In genomic region chr15:97838395-97838794, GRCm38 (mm10) we compare ENCODE assay signal across 11 mouse cellular contexts. TPM values are rescaled to one million over a fixed set of nuclear protein-coding genes. Genes with fewer than 3 reads are reported as not detected.
DNase-seq lines count a peak whose midpoint lies in the region; ATAC-seq and TF ChIP-seq lines count a peak whose summit lies in the region.
"Had no signal": no experiment of that assay in that cellular context is flagged by ENCODE, and none has a peak within 500 bp of the region (broad histone marks: within the 10 kb centered on the region; RNA-seq: fewer than 3 reads in every experiment).

No protein-coding gene starts in this region.

- H3K9ac ChIP-seq in intestine, embryonic 16.5 days (ENCODE audit: low read depth, low read length): no peak overlapping the region

- H3K4me3 ChIP-seq in kidney, adult 2 months (ENCODE audit: insufficient read depth, low read depth, low read length): no peak overlapping the region
- no peak overlapping the region for H3K4me3 ChIP-seq in intestine, embryonic 16.5 days (ENCODE audit: low read length)

- no peak for ATAC-seq in intestine, embryonic 16.5 days

- H3K27ac ChIP-seq in kidney, adult 2 months (ENCODE audit: insufficient read depth, low read depth, low read length): peak overlapping the region; percentile 80
- no peak overlapping the region for H3K27ac ChIP-seq in intestine, embryonic 16.5 days (ENCODE audit: low read length)
- H3K27ac ChIP-seq: macrophage had no signal

- peak; percentile 66 to 71 for DNase-seq in cerebellum, postnatal 14 days
- DNase-seq in cerebellum, adult 18-20 months: no peak
- peak; percentile 49 for DNase-seq in kidney, adult 2 months
- DNase-seq in kidney, postnatal 14 days: no peak
- peak; percentile 53 for DNase-seq in urinary bladder, postnatal 14 days (ENCODE audit: low spot score)
- DNase-seq in urinary bladder, adult 2 months (ENCODE audit: low spot score): no peak
- DNase-seq in testis, postnatal 14 days (ENCODE audit: low spot score): peak; percentile 41
- DNase-seq: adrenal gland, adult 8-10 months had no signal

- H3K36me3 ChIP-seq in kidney, adult 2 months (ENCODE audit: control insufficient read depth, insufficient read depth, low read length): no peaks in the 10 kb centered on the region
- H3K36me3 ChIP-seq in intestine, embryonic 16.5 days (ENCODE audit: control insufficient read depth, insufficient read depth, low read length): no peaks in the 10 kb centered on the region

- H3K4me1 ChIP-seq in kidney, adult 2 months (ENCODE audit: control insufficient read depth, insufficient read depth, low read length): peaks cover 37% of the 10 kb centered on the region
- H3K4me1 ChIP-seq in intestine, embryonic 16.5 days (ENCODE audit: control insufficient read depth, insufficient read depth, low read length): peaks cover 40% of the 10 kb centered on the region

- H3K27me3 ChIP-seq in kidney, adult 2 months (replicated peaks; ENCODE audit: control insufficient read depth, insufficient read depth, low read length): no peaks in the 10 kb centered on the region
- no peaks in the 10 kb centered on the region for H3K27me3 ChIP-seq in intestine, embryonic 16.5 days (replicated peaks; ENCODE audit: control insufficient read depth, insufficient read depth, low read length)

- H3K9me3 ChIP-seq in intestine, embryonic 16.5 days (ENCODE audit: control insufficient read depth, low read length): no peaks in the 10 kb centered on the region
- H3K9me3 ChIP-seq: G1E had no signal

- no peak overlapping the region for H3K4me2 ChIP-seq in intestine, embryonic 16.5 days (ENCODE audit: low read depth, low read length)

- 53% methylated on average over 4 of the region's 4 CpGs for WGBS in kidney, adult 2 months
- WGBS in intestine, embryonic 16.5 days: 83% methylated on average over 4 of the region's 4 CpGs

- TF ChIP-seq POLR2A in kidney, adult 2 months (IDR thresholded peaks at IDR 0.05; ENCODE audit: low read depth, low read length): no peak

- no peak for TF ChIP-seq CTCF in kidney, adult 2 months (conservative IDR thresholded peaks at IDR 0.05; ENCODE audit: insufficient read depth, insufficient read length, low read depth, low read length)

RNA-seq across cellular contexts. Expression of gene Hdac7, which starts 5.9 kb away (rescaled TPM):
- polyA plus RNA-seq in kidney, adult 2 months (2012; rRNA removed): 41.6 and 45.4 TPM in 2 replicates
- polyA plus RNA-seq in urinary bladder, adult 2 months (2012; rRNA removed): 45.3 and 45.8 TPM in 2 replicates
- 15.8 and 18.2 TPM in 2 replicates for polyA plus RNA-seq in intestine, embryonic 16.5 days (2015; fragmentation: Nextera tagmentation; extraction: Ambion mirVana)

Comparison
In these comparisons a context has a peak if more than half of its experiments do, and no peak if none do; other contexts are left out.
1. DNase-seq: peak in cerebellum, postnatal 14 days (2 of 2), kidney, adult 2 months (single experiment), urinary bladder, postnatal 14 days (single experiment) and testis, postnatal 14 days (single experiment); none in cerebellum, adult 18-20 months (0 of 2), kidney, postnatal 14 days (single experiment) and urinary bladder, adult 2 months (single experiment).